Mouse (Mus musculus): ENCODE data around the gene Tbl2. TPM values are rescaled to one million over a fixed set of nuclear protein-coding genes. Genes with fewer than 3 reads are reported as not detected.
A peak's percentile ranks its signal among the peaks of the same experiment; 100 is the strongest.

The Tbl2 gene
- 10 to 100 TPM; 28.1 to 28.2 TPM for total RNA-seq (2021)
- long read RNA-seq, experiment 1, full-length matches to known transcripts: 14 of 23 reads
- long read RNA-seq, experiment 1, partial matches to known transcripts: 0 of 23 reads
- long read RNA-seq, experiment 1, other reads (novel, unspliced or antisense): 9 of 23 reads
- long read RNA-seq, experiment 2, full-length matches to known transcripts: 13 of 15 reads
- long read RNA-seq, experiment 2, partial matches to known transcripts: 0 of 15 reads
- long read RNA-seq, experiment 2, other reads (novel, unspliced or antisense): 2 of 15 reads

DNA sequence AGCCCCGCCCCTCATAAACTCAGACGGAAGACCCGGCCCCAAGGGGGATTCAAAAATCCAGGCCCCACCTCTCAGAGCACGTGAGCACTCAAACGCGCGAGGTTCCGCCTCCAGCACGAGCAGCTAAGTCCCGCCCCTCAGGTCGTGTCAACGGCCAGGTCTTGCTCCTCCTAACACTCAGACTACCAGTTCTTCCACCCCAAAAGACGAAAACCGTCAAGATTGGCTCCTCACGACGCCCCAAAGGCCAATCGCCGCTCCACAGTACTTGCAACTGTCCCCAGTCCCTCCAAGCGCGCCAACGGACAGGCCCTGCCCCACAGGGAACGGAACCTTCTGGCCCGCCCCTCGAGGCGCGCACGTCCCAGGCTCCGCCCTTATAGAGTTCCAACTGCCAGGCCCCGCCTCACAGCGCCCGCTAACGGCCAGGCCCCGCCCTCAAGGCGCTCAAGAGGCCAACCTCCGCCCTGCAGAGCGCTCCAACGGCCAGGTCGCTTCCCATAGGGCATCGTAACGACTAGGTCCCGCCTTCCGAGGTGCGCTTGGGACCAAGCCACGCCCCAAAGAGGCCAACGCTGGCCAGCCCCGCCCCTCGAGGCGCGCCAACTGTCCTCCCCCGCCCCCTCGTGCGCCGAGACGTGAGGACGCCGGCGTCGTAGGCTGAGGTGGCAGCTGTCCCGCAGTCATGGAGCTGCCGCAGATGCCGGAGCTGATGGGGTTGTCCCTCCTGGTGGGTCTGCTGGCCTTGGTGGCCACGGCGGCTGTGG lies at the start of gene Tbl2:
Gene Tbl2, plus strand, starts transcription at position 605 of the 767 bp plus-strand sequence.
- intact Hi-C loops (cut with DNase I): loop anchor here (2.0 kb wide), 1 partner anchor 38 kb away; the partner anchor contains the start of gene Baz1b
- DNase-seq (ENCODE audit: low spot score in 2 of 2): peak; percentile 97 to 98

DNA sequence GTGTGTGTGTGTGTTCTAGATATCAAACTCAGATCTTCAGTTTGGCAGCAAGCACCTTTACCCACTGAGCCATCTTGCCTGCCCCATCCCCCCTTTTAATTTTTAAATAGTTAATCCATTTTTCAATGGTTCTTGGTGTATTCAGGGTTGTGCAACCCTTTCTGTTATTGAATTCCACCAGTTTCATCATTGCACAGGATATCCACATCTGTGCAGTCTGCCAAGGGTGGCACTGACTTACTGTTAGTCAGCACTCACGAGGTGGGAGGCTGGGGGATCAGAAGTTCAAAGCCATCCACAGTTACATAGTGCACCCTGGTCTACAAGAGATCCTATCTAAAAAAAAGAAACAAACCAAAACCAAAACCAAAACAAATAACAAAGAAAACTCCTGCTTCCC lies 48.5 kb upstream of the Tbl2 start:
- intact Hi-C loops (cut with DNase I): no loop called here
- no peak for DNase-seq (ENCODE audit: low spot score in 2 of 2)

DNA sequence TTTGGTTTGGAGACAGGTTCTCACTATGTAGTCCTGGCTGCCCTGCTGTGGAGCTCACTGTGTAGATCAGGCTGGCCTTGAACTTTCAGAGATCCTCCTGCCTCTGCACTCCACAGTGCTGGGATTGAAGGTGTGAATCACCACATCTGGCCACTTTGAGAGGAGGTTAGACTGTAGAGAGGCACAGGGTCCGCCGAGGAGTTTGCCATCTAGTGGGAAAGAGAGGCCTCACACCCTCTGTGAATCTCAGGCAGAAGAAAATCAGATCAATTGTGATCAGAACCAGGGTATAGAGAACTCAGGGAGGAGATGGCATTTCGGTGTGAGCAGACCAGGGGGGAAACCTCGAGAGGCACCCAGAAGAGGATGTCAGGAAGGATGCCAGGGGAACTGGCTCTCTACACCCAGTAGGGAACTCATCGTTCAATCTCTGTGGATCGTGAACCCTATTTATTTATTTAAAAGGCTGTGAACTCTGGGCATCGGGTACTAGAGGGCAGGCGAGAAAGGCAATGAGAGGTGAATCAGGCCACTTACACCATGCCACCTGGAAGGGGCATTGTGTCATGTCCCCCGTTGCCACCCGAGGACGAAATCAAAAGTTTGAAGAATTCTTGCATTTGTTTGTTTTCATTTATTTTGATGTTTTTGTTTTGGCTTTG lies 45.3 kb upstream of the Tbl2 start:
- intact Hi-C loops (cut with DNase I): no loop called here
- peak in 1 of 2 experiments; percentile 10 for DNase-seq (ENCODE audit: low spot score in 2 of 2)

- peak; percentile 63 to 87 for DNase-seq (ENCODE audit: low spot score in 2 of 2)
Observed at GRCm38 (mm10) chr5:135106758-135107256, 42.6 kb upstream of the Tbl2 start.

GRCm38 (mm10) chr5:135107521-135108501 lies 41.6 kb upstream of the Tbl2 start:
- intact Hi-C loops (cut with DNase I): no loop called here
- DNase-seq (ENCODE audit: low spot score in 2 of 2): peak; percentile 12 to 15

More at GRCm38 (mm10) chr5:135106758-135107256, 42.6 kb upstream of the Tbl2 start:
- intact Hi-C loops (cut with DNase I): no loop called here

- no peak for DNase-seq (ENCODE audit: low spot score in 2 of 2)
- intact Hi-C loops (cut with DNase I): no loop called here
Observed at GRCm38 (mm10) chr5:135109017-135109416, 40.4 kb upstream of the Tbl2 start.

- no peak for DNase-seq (ENCODE audit: low spot score in 2 of 2)
- intact Hi-C loops (cut with DNase I): no loop called here
Observed at GRCm38 (mm10) chr5:135109426-135109825, 40.0 kb upstream of the Tbl2 start.

DNA sequence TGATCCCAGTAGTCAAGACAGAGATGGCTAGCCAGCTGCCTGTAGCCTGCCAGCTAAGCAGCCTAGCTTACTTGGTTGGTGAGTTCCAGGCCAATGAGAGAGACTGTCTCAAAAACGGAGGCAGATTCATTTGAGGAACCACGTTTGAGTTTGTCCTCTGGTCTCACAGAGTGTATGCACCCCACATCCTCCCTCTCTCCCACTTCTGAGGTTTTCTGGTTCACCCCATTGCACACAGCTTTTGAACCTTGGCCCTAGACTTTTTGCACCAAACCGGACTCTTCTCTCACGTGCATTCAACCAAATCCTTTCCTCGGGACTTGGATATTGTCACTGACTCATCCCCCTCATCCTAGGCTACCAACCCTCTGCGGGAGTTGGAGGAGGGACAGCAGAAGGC lies 39.5 kb upstream of the Tbl2 start:
- DNase-seq (ENCODE audit: low spot score in 2 of 2): no peak
- intact Hi-C loops (cut with DNase I): no loop called here

- no peak for DNase-seq (ENCODE audit: low spot score in 2 of 2)
- intact Hi-C loops (cut with DNase I): no loop called here
Observed at GRCm38 (mm10) chr5:135113782-135114181, 35.7 kb upstream of the Tbl2 start.

DNA sequence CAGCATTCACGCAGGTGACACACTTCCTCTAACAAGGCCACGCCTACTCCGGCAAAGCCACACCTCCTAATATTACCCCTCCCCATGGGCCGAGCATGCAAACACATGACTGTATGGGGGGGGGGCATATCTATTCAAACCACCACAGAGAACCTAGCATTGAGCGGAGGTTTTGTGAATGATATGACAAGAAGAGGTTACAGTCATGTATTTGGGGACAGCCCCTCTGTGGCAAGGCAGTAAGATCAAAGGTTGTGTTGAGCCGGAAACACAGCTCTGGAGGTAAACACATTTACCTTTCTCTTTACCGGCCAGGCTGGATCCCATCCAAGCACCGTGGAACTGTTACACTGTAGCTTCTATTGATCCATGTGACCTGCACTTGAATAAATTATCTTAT lies 34.2 kb upstream of the Tbl2 start:
- no peak for DNase-seq (ENCODE audit: low spot score in 2 of 2)
- intact Hi-C loops (cut with DNase I): no loop called here

GRCm38 (mm10) chr5:135118589-135119081 lies 30.8 kb upstream of the Tbl2 start:
- intact Hi-C loops (cut with DNase I): loop anchor here (2.0 kb wide), 1 partner anchor 72 kb away; no protein-coding TSS in a partner anchor
- peak; percentile 47 to 49 for DNase-seq (ENCODE audit: low spot score in 2 of 2)

- intact Hi-C loops (cut with DNase I): no loop called here
- DNase-seq (ENCODE audit: low spot score in 2 of 2): no peak
Observed at GRCm38 (mm10) chr5:135120753-135121152, 28.7 kb upstream of the Tbl2 start.

- DNase-seq (ENCODE audit: low spot score in 2 of 2): peak in 1 of 2 experiments; percentile 34
Observed at GRCm38 (mm10) chr5:135126121-135126520, 23.3 kb upstream of the Tbl2 start.

DNA sequence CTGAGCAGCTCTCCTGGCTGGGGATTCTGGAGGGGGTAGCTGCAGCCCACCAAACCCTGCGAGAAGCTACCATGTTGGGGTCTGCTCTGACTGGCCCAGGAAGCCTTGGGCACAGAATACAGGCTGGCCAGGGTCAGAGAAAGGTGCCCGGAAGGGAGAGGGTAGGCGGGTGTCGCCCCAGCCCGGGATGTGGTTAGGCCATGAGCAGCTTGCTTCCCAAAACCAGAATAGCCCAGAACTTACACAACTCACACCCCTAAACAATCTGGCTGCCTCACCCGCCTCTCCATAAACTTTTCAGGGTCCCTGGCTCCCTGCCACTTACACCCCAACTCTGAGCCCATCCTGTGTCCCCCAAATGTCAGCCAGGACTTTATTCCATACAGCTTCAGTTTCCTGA lies 21.8 kb upstream of the Tbl2 start:
- DNase-seq (ENCODE audit: low spot score in 2 of 2): no peak
- intact Hi-C loops (cut with DNase I): no loop called here

More at GRCm38 (mm10) chr5:135126121-135126520, 23.3 kb upstream of the Tbl2 start:
- intact Hi-C loops (cut with DNase I): no loop called here

GRCm38 (mm10) chr5:135129747-135130146 lies 19.7 kb upstream of the Tbl2 start:
- no peak for DNase-seq (ENCODE audit: low spot score in 2 of 2)
- intact Hi-C loops (cut with DNase I): no loop called here

GRCm38 (mm10) chr5:135133736-135134405 lies 15.6 kb upstream of the Tbl2 start:
- intact Hi-C loops (cut with DNase I): no loop called here
- DNase-seq (ENCODE audit: low spot score in 2 of 2): peak in 1 of 2 experiments; percentile 20

GRCm38 (mm10) chr5:135134534-135134933 lies 14.9 kb upstream of the Tbl2 start:
- intact Hi-C loops (cut with DNase I): no loop called here
- peak in 1 of 2 experiments; percentile 11 for DNase-seq (ENCODE audit: low spot score in 2 of 2)

DNA sequence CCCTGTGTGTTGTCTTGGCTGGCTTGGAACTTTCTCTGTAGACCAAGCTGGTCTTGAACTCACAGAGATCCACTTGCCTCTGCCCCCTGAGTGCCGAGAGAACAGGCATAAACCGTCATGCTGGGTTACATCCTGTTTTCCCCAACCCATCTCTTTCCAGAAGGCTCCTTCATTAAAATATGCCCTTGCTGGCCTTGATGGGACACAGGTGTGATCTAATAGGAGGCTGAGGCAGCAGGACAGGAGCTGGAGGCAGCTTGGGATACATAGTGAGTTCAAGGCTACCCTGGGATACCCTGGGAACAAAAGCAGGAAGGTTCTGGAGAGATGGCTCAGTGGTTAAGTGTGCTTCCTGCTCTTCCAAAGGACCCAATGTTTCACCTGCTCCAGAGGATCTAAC lies 9.6 kb upstream of the Tbl2 start:
- DNase-seq (ENCODE audit: low spot score in 2 of 2): no peak
- intact Hi-C loops (cut with DNase I): no loop called here

Data from left cerebral cortex, postnatal 14 days (tissue).